Mouse (Mus musculus) hematopoietic stem cell, adult 5-6 weeks (primary cell): Measurements from ENCODE around the gene Rps6kl1. TPM values are rescaled to one million over a fixed set of nuclear protein-coding genes. Genes with fewer than 3 reads are reported as not detected.

Experiments used
- ATAC-seq, 2 experiments: fragments of 125-278 bp in 1 of 2; replicated peaks in 1 of 2; 2 replicates each; pipeline ENCODE4 v1.8.0; 2016 to 2017; ENCODE audit warnings: inconsistent platforms in 2 of 2, mild to moderate bottlenecking in 2 of 2, moderate number of reproducible peaks in 2 of 2, low read depth in 1 of 2, moderate TSS enrichment in 1 of 2; ENCODE audit not compliant: low FRiP score in 2 of 2, poor library complexity in 2 of 2, severe bottlenecking in 2 of 2, insufficient read depth in 1 of 2, low TSS enrichment in 1 of 2
- total RNA-seq: library from RNA; stranded (forward); fragments of 172-1452, 232-1000 nt; gene quantifications from 2 replicates; pipeline ENCODE4 v1.2.3, GENCODE M21; 2017

Rps6kl1 gene
- total RNA-seq, result not detected in 2 replicates

GRCm38 (mm10) chr12:85151002-85151774, at the start of gene Rps6kl1:
TSS of gene Rps6kl1 (minus strand) at chr12:85151264.
- peak; percentile 58 to 65 for ATAC-seq

- no peak for ATAC-seq
Measured at GRCm38 (mm10) chr12:85199954-85200353, 48.9 kb upstream of the Rps6kl1 start.

GRCm38 (mm10) chr12:85197936-85198335, 46.9 kb upstream of the Rps6kl1 start:
- ATAC-seq, result no peak

DNA sequence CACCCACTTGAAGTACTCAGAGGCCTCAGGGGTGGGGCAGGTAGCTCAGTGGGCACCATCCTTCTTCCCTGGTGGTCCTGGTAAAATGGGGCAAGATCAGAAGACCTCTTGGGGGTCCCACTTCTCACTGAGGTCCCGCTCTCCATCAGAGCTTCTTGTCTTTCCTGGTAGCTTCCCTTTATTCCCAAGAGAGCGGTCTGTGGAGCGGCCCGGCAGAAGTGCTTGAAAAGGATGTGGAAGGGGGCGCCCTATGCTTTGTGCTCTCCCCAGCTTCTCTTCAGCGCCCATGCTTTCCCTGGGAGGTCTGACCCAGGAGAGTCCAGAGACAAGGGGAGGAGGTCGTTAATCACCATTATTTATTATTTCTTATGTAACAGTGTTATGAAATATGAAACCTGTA, 46.3 kb upstream of the Rps6kl1 start:
- ATAC-seq, result no peak

GRCm38 (mm10) chr12:85196191-85196590, 45.1 kb upstream of the Rps6kl1 start:
- ATAC-seq, result no peak

GRCm38 (mm10) chr12:85195086-85195485, 44.0 kb upstream of the Rps6kl1 start:
- ATAC-seq, result no peak

DNA sequence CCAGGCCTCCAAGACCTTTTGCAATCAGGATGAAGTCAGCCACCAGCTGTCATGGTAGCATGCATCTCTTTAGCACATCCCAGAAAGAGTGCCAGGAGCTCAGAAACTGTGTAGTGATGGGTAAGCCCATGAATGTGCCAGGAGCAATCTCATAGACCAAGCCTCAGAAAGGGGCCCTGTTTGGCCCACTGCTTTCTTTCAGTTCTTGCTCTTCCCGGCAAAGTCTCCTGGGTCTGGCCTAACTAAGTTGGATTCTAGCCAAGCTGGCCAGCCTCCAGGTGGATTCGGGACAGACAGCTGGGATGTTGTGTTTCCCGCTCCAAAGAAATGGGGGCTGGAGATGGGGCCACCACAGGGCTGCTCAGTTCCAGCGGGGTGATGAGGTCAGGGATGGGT, 43.6 kb upstream of the Rps6kl1 start:
- ATAC-seq, result no peak

DNA sequence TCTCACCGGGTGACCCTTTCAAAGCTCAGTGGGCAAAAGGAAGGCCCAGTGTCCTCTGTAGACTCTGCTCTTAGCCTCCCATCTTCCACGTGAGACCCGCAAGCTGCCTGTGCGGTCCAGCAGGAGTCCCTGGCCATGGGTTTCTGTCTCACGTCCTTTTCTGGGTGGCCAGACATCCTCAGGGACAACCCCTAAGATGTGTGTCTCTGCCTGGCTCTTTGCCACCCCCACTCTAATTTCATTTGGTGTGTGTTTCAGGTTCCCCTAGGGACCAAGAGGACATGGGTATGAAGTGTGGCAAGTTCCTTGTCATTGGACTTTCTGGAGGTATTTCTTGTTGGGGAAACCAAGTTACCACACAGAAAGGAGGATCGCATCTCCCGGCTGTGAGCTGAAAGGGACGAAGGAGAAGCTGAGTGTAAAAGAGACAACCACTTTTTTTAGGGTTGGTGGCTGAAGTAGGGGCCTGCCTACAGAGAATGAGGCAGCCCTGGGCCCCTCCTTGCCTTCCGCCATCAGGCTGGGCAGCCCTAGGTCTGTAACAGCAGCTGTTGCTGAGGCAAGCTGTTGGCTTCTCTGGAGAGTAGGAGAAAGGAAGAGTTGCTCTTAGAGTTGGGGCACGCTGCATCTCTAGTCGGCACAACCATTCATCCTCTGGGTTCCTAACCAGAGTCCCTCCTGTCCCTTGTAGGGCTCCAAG, 43.0 kb upstream of the Rps6kl1 start:
- no peak for ATAC-seq

DNA sequence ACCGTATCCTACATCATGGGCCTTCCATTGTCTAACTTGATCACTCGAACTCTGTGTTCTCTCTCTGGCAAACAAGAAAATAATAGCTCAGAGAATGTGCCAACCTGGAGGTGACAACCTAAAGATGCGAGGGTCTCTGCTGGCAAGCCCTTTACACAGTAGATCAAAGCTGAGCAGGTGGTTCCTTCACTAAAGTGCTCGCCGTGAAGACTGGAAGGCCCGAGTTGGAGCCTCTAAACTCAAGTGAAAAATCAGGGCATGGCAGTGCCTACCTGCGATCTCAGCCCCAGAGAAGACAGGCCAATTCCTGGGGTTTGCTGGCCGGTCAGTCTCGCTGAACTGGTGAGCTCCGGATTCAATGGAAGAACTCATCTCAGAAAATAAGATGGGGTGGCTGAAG, 42.1 kb upstream of the Rps6kl1 start:
- ATAC-seq, result no peak

- peak; percentile 92 to 93 for ATAC-seq
Measured at GRCm38 (mm10) chr12:85192461-85193108, 41.5 kb upstream of the Rps6kl1 start.

- ATAC-seq, result no peak
Measured at GRCm38 (mm10) chr12:85190290-85190689, 39.2 kb upstream of the Rps6kl1 start.

- no peak for ATAC-seq
Measured at GRCm38 (mm10) chr12:85186361-85186760, 35.3 kb upstream of the Rps6kl1 start.

GRCm38 (mm10) chr12:85185810-85186209, 34.7 kb upstream of the Rps6kl1 start:
- ATAC-seq, result no peak

- ATAC-seq, result no peak
Measured at GRCm38 (mm10) chr12:85184118-85184517, 33.1 kb upstream of the Rps6kl1 start.

- peak in 1 of 2 experiments; percentile 54; a peak in 1 of 4 replicates for ATAC-seq
Measured at GRCm38 (mm10) chr12:85182898-85183297, 31.8 kb upstream of the Rps6kl1 start.

DNA sequence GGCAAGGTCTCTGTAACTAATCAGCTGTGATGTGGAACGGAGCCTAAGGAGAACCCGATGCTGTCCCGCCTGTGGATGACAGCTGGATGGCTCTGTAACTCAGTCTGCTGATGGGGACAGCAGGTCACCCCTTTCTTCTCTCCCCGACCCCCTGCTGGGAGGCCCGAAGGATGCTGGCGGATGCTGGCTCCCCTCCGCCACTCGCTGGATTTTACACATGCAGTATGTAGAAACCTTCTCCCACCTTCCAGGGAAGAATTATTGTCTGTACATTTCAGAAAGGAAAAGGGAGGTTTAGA, 31.2 kb upstream of the Rps6kl1 start:
- no peak for ATAC-seq

DNA sequence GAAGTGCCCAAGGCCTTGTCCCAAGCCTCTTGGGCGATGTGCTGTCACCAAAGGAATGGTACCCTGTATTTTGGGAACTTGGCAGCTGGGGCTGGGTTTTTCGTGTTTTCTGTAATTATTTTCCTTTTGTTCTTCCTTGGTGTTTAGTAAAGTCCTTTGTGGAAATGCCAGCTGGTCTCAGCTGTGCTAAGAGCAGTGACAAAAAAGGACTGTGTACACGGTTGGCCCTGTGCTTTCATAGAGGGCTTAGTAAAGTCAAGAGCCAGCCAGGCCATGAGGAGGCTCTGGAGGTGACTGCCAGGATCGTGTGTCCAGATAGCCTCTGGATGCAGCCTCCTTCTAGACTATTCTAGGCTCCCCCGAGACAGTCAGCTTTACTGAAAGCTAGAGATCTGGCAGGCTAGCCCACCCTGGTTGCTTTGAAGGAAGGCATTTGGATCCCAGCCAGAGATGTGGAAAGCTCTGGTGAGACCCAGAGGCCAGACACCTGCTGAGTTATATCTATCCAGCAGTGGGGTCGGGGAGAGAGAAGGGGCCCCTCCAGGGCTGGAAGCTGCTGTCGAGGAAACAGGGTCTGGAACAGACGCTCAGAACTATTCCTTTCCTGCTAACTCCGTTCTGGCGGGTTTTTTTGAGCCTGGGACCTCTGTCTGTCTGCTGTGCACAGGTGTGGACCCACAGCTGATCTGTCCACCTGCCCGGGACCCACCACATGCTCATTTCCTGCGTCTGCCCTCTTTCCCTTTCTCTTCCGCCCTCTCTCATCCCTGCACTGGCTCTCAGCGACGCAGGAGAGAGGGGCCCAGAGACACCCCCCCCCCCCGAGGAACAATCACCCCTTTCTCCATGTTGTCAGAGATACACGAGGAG, 30.6 kb upstream of the Rps6kl1 start:
- no peak for ATAC-seq

DNA sequence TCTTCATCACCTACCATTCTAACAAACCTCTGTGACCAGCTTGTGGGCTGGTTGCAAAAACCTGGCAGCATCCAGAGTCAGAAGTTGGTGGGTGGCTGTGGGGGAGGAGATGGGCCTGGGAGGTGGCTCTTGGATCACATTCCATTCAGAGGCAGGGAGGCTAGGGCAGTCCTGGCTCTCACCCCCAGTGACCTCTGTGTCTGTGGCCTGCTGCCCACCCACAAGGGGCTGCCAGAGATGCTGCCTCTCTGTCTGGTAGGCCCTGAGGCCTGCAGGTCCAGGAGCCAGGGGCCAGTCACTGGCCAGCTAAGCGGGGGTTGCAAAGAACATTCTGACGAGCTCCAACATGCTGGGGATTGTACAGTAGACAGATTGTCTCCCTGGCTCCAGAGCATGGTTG, 27.2 kb upstream of the Rps6kl1 start:
- no peak for ATAC-seq
